Mouse (Mus musculus): ENCODE measurements around the gene Eml1. TPM values are rescaled to one million over a fixed set of nuclear protein-coding genes. Genes with fewer than 3 reads are reported as not detected.

Gene Eml1
- polyA plus RNA-seq, 1 experiment from 2014 or later = 109 TPM

- ATAC-seq (ENCODE audit: insufficient read depth) (0 out of 2 replicates have a peak, but pooled peaks have one; percentile 3), DNase-seq (peak; percentile 43)
- H3K4me1 ChIP-seq (ENCODE audit: insufficient read depth) = peaks cover 36% of the 10 kb centered on the region
- 68% methylated on average over 11 of the region's 11 CpGs for WGBS
- no peaks in the 10 kb centered on the region for H3K36me3 ChIP-seq (ENCODE audit: insufficient read depth)
- H3K4me2 ChIP-seq = no peak overlapping the region
- peak overlapping the region; percentile 88 for H3K27ac ChIP-seq (ENCODE audit: low read depth)
- H3K9me3 ChIP-seq (ENCODE audit: low read depth, low read length) = no peaks in the 10 kb centered on the region
- H3K4me3 ChIP-seq (ENCODE audit: low read depth, low read length) = no peak overlapping the region
- no peaks in the 10 kb centered on the region for H3K27me3 ChIP-seq (ENCODE audit: insufficient read depth, low read length)
- peak; percentile 9; the same call in 1 of the 2 replicates for TF ChIP-seq CTCF (IDR thresholded peaks at IDR 0.05; ENCODE audit: low read depth)
- H3K9ac ChIP-seq = no peak overlapping the region
Observed at GRCm38 (mm10) chr12:108444166-108445115, 73.7 kb downstream of the Eml1 start.

- TF ChIP-seq CTCF (IDR thresholded peaks at IDR 0.05; ENCODE audit: low read depth) = no peak
- no peak overlapping the region for H3K27ac ChIP-seq (ENCODE audit: low read depth)
- 75% methylated on average over 2 of the region's 2 CpGs for WGBS
Observed at GRCm38 (mm10) chr12:108446721-108447120, 76.0 kb downstream of the Eml1 start.

DNA sequence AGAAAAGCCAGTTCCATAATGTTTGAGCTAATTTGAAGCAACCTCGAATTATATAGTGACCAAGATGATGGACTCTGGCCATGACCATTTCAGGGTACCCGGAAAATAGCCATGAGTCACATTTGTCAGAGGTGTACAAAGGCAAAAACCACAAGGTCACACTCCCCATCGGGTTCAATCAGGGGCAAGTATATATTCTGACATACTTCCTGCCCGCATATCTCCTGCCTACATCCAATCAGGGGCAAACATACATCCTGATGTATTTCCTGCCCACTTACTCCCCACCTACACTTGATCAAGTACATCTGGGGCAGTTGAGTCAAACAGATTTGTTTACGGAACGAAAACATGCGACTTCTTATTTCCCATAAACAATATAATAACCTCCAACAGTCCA lies 77.6 kb downstream of the Eml1 start:
- no peaks in the 10 kb centered on the region for H3K36me3 ChIP-seq (ENCODE audit: insufficient read depth)
- no peak overlapping the region for H3K27ac ChIP-seq (ENCODE audit: low read depth)
- TF ChIP-seq CTCF (IDR thresholded peaks at IDR 0.05; ENCODE audit: low read depth) = no peak
- H3K27me3 ChIP-seq (ENCODE audit: insufficient read depth, low read length) = no peaks in the 10 kb centered on the region
- no peak overlapping the region for H3K4me2 ChIP-seq
- ATAC-seq (ENCODE audit: insufficient read depth) = no peak
- peaks cover 34% of the 10 kb centered on the region for H3K4me1 ChIP-seq (ENCODE audit: insufficient read depth)
- WGBS = 77% methylated on average over 7 of the region's 7 CpGs
- H3K9ac ChIP-seq = no peak overlapping the region
- H3K4me3 ChIP-seq (ENCODE audit: low read depth, low read length) = no peak overlapping the region
- no peak for DNase-seq
- no peaks in the 10 kb centered on the region for H3K9me3 ChIP-seq (ENCODE audit: low read depth, low read length)

More at GRCm38 (mm10) chr12:108446721-108447120, 76.0 kb downstream of the Eml1 start:
- H3K27me3 ChIP-seq (ENCODE audit: insufficient read depth, low read length) = no peaks in the 10 kb centered on the region
- DNase-seq (no peak), ATAC-seq (ENCODE audit: insufficient read depth) (no peak)
- no peak overlapping the region for H3K4me2 ChIP-seq
- no peak overlapping the region for H3K9ac ChIP-seq
- no peaks in the 10 kb centered on the region for H3K36me3 ChIP-seq (ENCODE audit: insufficient read depth)
- H3K4me3 ChIP-seq (ENCODE audit: low read depth, low read length) = no peak overlapping the region
- H3K9me3 ChIP-seq (ENCODE audit: low read depth, low read length) = no peaks in the 10 kb centered on the region
- peaks cover 42% of the 10 kb centered on the region for H3K4me1 ChIP-seq (ENCODE audit: insufficient read depth)

GRCm38 (mm10) chr12:108449935-108450334 lies 79.2 kb downstream of the Eml1 start:
- DNase-seq (peak; percentile 46), ATAC-seq (ENCODE audit: insufficient read depth) (no peak)
- H3K4me2 ChIP-seq = 0 out of 2 replicates have a peak overlapping the region, but pooled peaks have one; percentile 8
- TF ChIP-seq CTCF (IDR thresholded peaks at IDR 0.05; ENCODE audit: low read depth) = no peak
- no peak overlapping the region for H3K4me3 ChIP-seq (ENCODE audit: low read depth, low read length)
- no peak overlapping the region for H3K9ac ChIP-seq
- no peaks in the 10 kb centered on the region for H3K9me3 ChIP-seq (ENCODE audit: low read depth, low read length)
- no peaks in the 10 kb centered on the region for H3K27me3 ChIP-seq (ENCODE audit: insufficient read depth, low read length)
- peaks cover 19% of the 10 kb centered on the region for H3K4me1 ChIP-seq (ENCODE audit: insufficient read depth)
- 0 out of 2 replicates have a peak overlapping the region, but pooled peaks have one; percentile 6 for H3K27ac ChIP-seq (ENCODE audit: low read depth)
- H3K36me3 ChIP-seq (ENCODE audit: insufficient read depth) = no peaks in the 10 kb centered on the region
- WGBS = 49% methylated on average over 11 of the region's 11 CpGs

DNA sequence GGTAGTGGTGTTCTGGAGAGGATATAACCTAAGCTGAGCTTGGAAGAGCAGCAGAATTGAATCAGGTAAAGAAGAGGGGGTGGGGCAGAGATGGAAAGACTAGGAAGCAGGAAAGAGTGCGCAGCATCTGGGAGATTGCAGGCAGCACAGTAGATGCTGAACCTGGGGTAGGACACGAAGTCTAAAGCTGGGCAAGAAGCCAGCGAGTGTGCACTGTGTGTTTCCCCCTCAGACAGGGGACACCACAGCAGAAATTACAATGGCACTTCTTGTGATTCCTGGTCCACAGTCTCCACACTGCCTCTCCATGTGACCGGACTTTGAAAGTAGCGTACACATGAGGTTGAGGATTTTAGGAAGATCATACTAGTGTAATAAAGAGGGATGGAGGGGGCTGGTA lies 79.8 kb downstream of the Eml1 start:
- 54% methylated on average over 5 of the region's 5 CpGs for WGBS
- no peak for ATAC-seq (ENCODE audit: insufficient read depth)

DNA sequence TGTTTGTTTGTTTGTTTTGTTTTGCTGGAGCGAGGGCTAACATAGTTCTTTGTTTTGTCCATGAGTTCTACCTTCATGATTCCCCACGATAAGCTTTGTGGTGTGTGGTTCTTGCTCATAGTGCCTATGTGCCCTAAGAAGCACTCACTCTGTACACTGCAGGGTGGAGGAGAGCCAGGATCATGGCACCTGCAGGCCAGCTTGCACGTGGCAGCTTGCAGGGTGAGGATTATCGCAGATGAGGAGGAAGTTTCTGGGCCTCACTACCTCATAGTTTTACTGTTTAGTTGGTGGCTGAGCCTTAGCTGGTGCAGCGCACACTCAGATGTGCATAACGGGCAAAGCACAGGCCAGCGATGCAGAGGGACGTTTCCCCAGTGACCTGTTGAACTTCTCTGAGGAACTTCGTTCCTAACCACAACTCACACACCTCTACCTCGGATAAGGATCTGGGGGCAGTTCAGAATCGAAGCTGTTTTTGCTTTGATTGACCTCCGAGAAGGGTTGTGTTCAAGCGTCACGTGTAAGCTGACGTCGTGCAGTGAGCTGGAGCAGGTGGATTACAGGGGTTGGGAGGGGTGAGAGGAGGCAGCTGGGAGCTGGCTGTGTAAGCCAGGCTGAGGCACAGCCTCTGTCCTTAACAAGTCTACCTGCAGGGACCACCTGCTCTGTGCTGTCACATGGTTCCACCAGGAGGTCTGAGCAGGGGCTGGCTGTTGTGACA lies 81.6 kb downstream of the Eml1 start:
- Histone ChIP-seq H3K27ac (ENCODE audit: low read depth) (no peak overlapping the region), H3K9ac (no peak overlapping the region), H3K4me3 (ENCODE audit: low read depth, low read length) (no peak overlapping the region), H3K4me2 (no peak overlapping the region), H3K4me1 (ENCODE audit: insufficient read depth) (peaks cover 14% of the 10 kb centered on the region), H3K27me3 (ENCODE audit: insufficient read depth, low read length) (no peaks in the 10 kb centered on the region), H3K36me3 (ENCODE audit: insufficient read depth) (no peaks in the 10 kb centered on the region), H3K9me3 (ENCODE audit: low read depth, low read length) (no peaks in the 10 kb centered on the region)
- TF ChIP-seq CTCF (IDR thresholded peaks at IDR 0.05; ENCODE audit: low read depth) = no peak
- ATAC-seq (ENCODE audit: insufficient read depth) (no peak), DNase-seq (no peak)
- 44% methylated on average over 16 of the region's 16 CpGs for WGBS

More for the DNA sequence above, 79.8 kb downstream of the Eml1 start:
- H3K4me2 ChIP-seq = 0 out of 2 replicates have a peak overlapping the region, but pooled peaks have one; percentile 8
- H3K27ac ChIP-seq (ENCODE audit: low read depth) = 0 out of 2 replicates have a peak overlapping the region, but pooled peaks have one; percentile 18
- H3K4me1 ChIP-seq (ENCODE audit: insufficient read depth) = peaks cover 17% of the 10 kb centered on the region
- peak; percentile 72 for DNase-seq
- no peak overlapping the region for H3K9ac ChIP-seq
- H3K36me3 ChIP-seq (ENCODE audit: insufficient read depth) = no peaks in the 10 kb centered on the region
- H3K4me3 ChIP-seq (ENCODE audit: low read depth, low read length) = no peak overlapping the region
- no peak for TF ChIP-seq CTCF (IDR thresholded peaks at IDR 0.05; ENCODE audit: low read depth)
- H3K9me3 ChIP-seq (ENCODE audit: low read depth, low read length) = no peaks in the 10 kb centered on the region
- H3K27me3 ChIP-seq (ENCODE audit: insufficient read depth, low read length) = no peaks in the 10 kb centered on the region

Measured in lung, embryonic 14.5 days (tissue).